Mouse (Mus musculus) C2C12 (cell line): ENCODE measurements around the gene Gm13030.

Source experiments
- CEBPB ChIP-seq: IDR thresholded peaks from one replicate; pipeline ENCODE4 v1.6.1; 2011; ENCODE audit warnings: low read depth, mild to moderate bottlenecking, control low read depth, moderate library complexity
- CTCF ChIP-seq: IDR thresholded peaks from one replicate; pipeline ENCODE4 v1.5.1; 2011; ENCODE audit not compliant: control insufficient read depth, insufficient read depth, insufficient read length
- FOSL1 ChIP-seq: IDR thresholded peaks from one replicate; pipeline ENCODE4 v1.8.0; 2011; ENCODE audit warnings: mild to moderate bottlenecking, low read length; ENCODE audit not compliant: poor library complexity, insufficient read depth, severe bottlenecking
- MAX ChIP-seq: IDR thresholded peaks from one replicate; pipeline ENCODE4 v1.6.1; 2011; ENCODE audit warnings: mild to moderate bottlenecking, control low read depth
- MYOD1 ChIP-seq: IDR thresholded peaks from one replicate; pipeline ENCODE4 v1.6.1; 2011; ENCODE audit warnings: low read depth; ENCODE audit not compliant: control insufficient read depth, insufficient read length
- MYOG ChIP-seq: IDR thresholded peaks from one replicate; pipeline ENCODE4 v1.6.1; 2011; ENCODE audit not compliant: control insufficient read depth, insufficient read length; ENCODE audit errors: extremely low read depth
- USF1 ChIP-seq: IDR thresholded peaks from one replicate; pipeline ENCODE4 v1.6.1; 2011; ENCODE audit warnings: low read depth, mild to moderate bottlenecking, control low read depth, moderate library complexity

- TF ChIP-seq CTCF (no peak), MAX (no peak), MYOG (no peak), USF1 (no peak), MYOD1 (no peak), CEBPB (no peak), FOSL1 (no peak)
Observed at GRCm38 (mm10) chr4:138882179-138882578, 8.4 kb upstream of the Gm13030 start.
